Mouse (Mus musculus) CH12.LX (cell line): ENCODE data around the gene Pfdn6. TPM values are rescaled to one million over a fixed set of nuclear protein-coding genes. Genes with fewer than 3 reads are reported as not detected.

Experiments
- DNase-seq: peaks from one replicate; pipeline ENCODE4 v3.0.0-alpha.2; 2013; ENCODE audit errors: extremely low read depth
- H3K27ac ChIP-seq: 2 replicates; pipeline ENCODE4 v1.5.1; 2012; ENCODE audit warnings: low read depth, mild to moderate bottlenecking, control low read depth, moderate library complexity; ENCODE audit not compliant: insufficient read depth
- H3K27me3 ChIP-seq: replicated peaks from 2 replicates; pipeline ENCODE3; 2012; ENCODE audit warnings: inconsistent platforms
- H3K36me3 ChIP-seq, 2 experiments: replicated peaks in 1 of 2; 2 replicates each; pipeline versions ENCODE3 to v1.6.1; 2012; ENCODE audit warnings: inconsistent platforms in 1 of 2, low read length in 1 of 2, mild to moderate bottlenecking in 1 of 2, mixed read lengths in 1 of 2, moderate library complexity in 1 of 2; ENCODE audit not compliant: control insufficient read depth in 1 of 2, insufficient read depth in 1 of 2
- H3K4me1 ChIP-seq, 2 experiments: 2 replicates each; pipeline ENCODE4 v1.6.1; 2012; ENCODE audit warnings: inconsistent platforms in 1 of 2, moderate library complexity in 1 of 2; ENCODE audit not compliant: insufficient read depth in 2 of 2, control insufficient read depth in 1 of 2
- H3K4me2 ChIP-seq: 2 replicates; pipeline ENCODE4 v1.6.1; 2012; ENCODE audit warnings: low read depth, mild to moderate bottlenecking, control low read depth; ENCODE audit not compliant: poor library complexity, insufficient read depth, severe bottlenecking
- H3K4me3 ChIP-seq, 3 experiments: fragments of 150-350 bp in 1 of 3; sonication (generic) in 1 of 3; replicated peaks in 1 of 3; 2 replicates each; pipeline versions ENCODE3 to v1.5.1; 2011 to 2012; ENCODE audit warnings: low read depth in 2 of 3, low read length in 2 of 3, mild to moderate bottlenecking in 2 of 3, moderate library complexity in 2 of 3, control low read depth in 1 of 3, improper control_type of control experiment in 1 of 3, inconsistent platforms in 1 of 3, mixed read lengths in 1 of 3; ENCODE audit not compliant: poor library complexity in 1 of 3
- H3K79me2 ChIP-seq: replicated peaks from 2 replicates; pipeline ENCODE4 v1.6.1; 2012; ENCODE audit warnings: mild to moderate bottlenecking, moderate library complexity; ENCODE audit not compliant: control insufficient read depth, poor library complexity, insufficient read depth, severe bottlenecking; ENCODE audit errors: extremely low read depth
- H3K9ac ChIP-seq: 2 replicates; pipeline ENCODE4 v1.6.1; 2012; ENCODE audit warnings: low read depth, mild to moderate bottlenecking, control low read depth, moderate library complexity; ENCODE audit not compliant: insufficient read depth
- H3K9me3 ChIP-seq: replicated peaks from 2 replicates; pipeline ENCODE3; 2012; ENCODE audit warnings: low read length, inconsistent platforms, mixed read lengths
- BHLHE40 ChIP-seq: IDR thresholded peaks from 2 replicates; pipeline ENCODE4 v1.6.1; 2011; ENCODE audit warnings: mild to moderate bottlenecking, low read depth, low read length, improper control_type of control experiment
- CHD2 ChIP-seq: IDR thresholded peaks from 2 replicates; pipeline ENCODE4 v1.6.1; 2011; ENCODE audit warnings: low read length, improper control_type of control experiment
- CTCF ChIP-seq, 2 experiments: IDR thresholded peaks in 1 of 2; conservative IDR thresholded peaks in 1 of 2; 2 replicates each; pipeline ENCODE4 v1.5.1; 2011 to 2012; ENCODE audit warnings: low read depth in 2 of 2, low read length in 2 of 2, improper control_type of control experiment in 1 of 2, inconsistent platforms in 1 of 2, mild to moderate bottlenecking in 1 of 2, moderate library complexity in 1 of 2
- E2F4 ChIP-seq: IDR thresholded peaks from 2 replicates; pipeline ENCODE4 v1.6.1; 2011; ENCODE audit warnings: low read depth, low read length, improper control_type of control experiment; ENCODE audit not compliant: insufficient replicate concordance
- ELF1 ChIP-seq: IDR thresholded peaks from 2 replicates; pipeline ENCODE4 v1.6.1; 2014; ENCODE audit warnings: low read depth, mild to moderate bottlenecking, inconsistent platforms, low read length, improper control_type of control experiment
- EP300 ChIP-seq: IDR thresholded peaks from 2 replicates; pipeline ENCODE4 v1.6.1; 2011; ENCODE audit warnings: low read length, improper control_type of control experiment
- ETS1 ChIP-seq: conservative IDR thresholded peaks from 2 replicates; pipeline ENCODE4 v1.6.1; 2012; ENCODE audit warnings: low read depth, mild to moderate bottlenecking, inconsistent platforms, low read length, improper control_type of control experiment, moderate library complexity
- IRF4 ChIP-seq: IDR thresholded peaks from 2 replicates; pipeline ENCODE4 v1.6.1; 2014; ENCODE audit warnings: low read depth, mild to moderate bottlenecking, inconsistent platforms, low read length, improper control_type of control experiment
- JUN ChIP-seq: IDR thresholded peaks from 2 replicates; pipeline ENCODE4 v1.6.1; 2011; ENCODE audit warnings: low read depth, mild to moderate bottlenecking, low read length, improper control_type of control experiment, moderate library complexity; ENCODE audit not compliant: insufficient read depth
- JUND ChIP-seq: conservative IDR thresholded peaks from 2 replicates; pipeline ENCODE4 v1.6.1; 2011; ENCODE audit warnings: low read depth, low read length, improper control_type of control experiment
- MAFK ChIP-seq: IDR thresholded peaks from 2 replicates; pipeline ENCODE4 v1.6.1; 2011; ENCODE audit warnings: low read length, improper control_type of control experiment; ENCODE audit not compliant: insufficient replicate concordance
- MAX ChIP-seq: IDR thresholded peaks from 2 replicates; pipeline ENCODE4 v1.6.1; 2011; ENCODE audit warnings: low read length, improper control_type of control experiment
- MAZ ChIP-seq: IDR thresholded peaks from 2 replicates; pipeline ENCODE4 v1.6.1; 2012; ENCODE audit warnings: low read depth, mild to moderate bottlenecking, inconsistent platforms, low read length, improper control_type of control experiment, moderate library complexity
- MEF2A ChIP-seq: IDR thresholded peaks from 2 replicates; pipeline ENCODE4 v1.6.1; 2014; ENCODE audit warnings: low read depth, mild to moderate bottlenecking, inconsistent platforms, low read length, improper control_type of control experiment, borderline replicate concordance
- MYC ChIP-seq: IDR thresholded peaks from 2 replicates; pipeline ENCODE4 v1.6.1; 2011; ENCODE audit warnings: low read depth, mild to moderate bottlenecking, improper control_type of control experiment, low read length
- NELFE ChIP-seq: IDR thresholded peaks from 2 replicates; pipeline ENCODE4 v1.6.1; 2011; ENCODE audit warnings: low read depth, low read length, improper control_type of control experiment
- PAX5 ChIP-seq: IDR thresholded peaks from 2 replicates; pipeline ENCODE4 v1.6.1; 2012; ENCODE audit warnings: low read length, inconsistent platforms, mixed read lengths
- POLR2A ChIP-seq: IDR thresholded peaks from 2 replicates; pipeline ENCODE4 v1.6.1; 2011; ENCODE audit warnings: low read depth, mild to moderate bottlenecking, improper control_type of control experiment, low read length
- POLR2AphosphoS2 ChIP-seq: IDR thresholded peaks from 2 replicates; pipeline ENCODE4 v1.6.1; 2011; ENCODE audit warnings: low read depth, low read length, improper control_type of control experiment
- RCOR1 ChIP-seq: conservative IDR thresholded peaks from 2 replicates; pipeline ENCODE4 v1.6.1; 2012; ENCODE audit warnings: low read depth, mild to moderate bottlenecking, inconsistent platforms, low read length, improper control_type of control experiment
- SIN3A ChIP-seq: IDR thresholded peaks from 2 replicates; pipeline ENCODE4 v1.6.1; 2012; ENCODE audit warnings: low read length, improper control_type of control experiment, inconsistent platforms
- SMC3 ChIP-seq: IDR thresholded peaks from 2 replicates; pipeline ENCODE4 v1.6.1; 2011; ENCODE audit warnings: low read depth, low read length, improper control_type of control experiment
- TBP ChIP-seq: conservative IDR thresholded peaks from 2 replicates; pipeline ENCODE4 v1.6.1; 2011; ENCODE audit warnings: low read depth, low read length, improper control_type of control experiment
- TCF12 ChIP-seq: IDR thresholded peaks from 2 replicates; pipeline ENCODE4 v1.6.1; 2014; ENCODE audit warnings: low read depth, mild to moderate bottlenecking, inconsistent platforms, low read length, improper control_type of control experiment
- UBTF ChIP-seq: IDR thresholded peaks from 2 replicates; pipeline ENCODE4 v1.6.1; 2012; ENCODE audit warnings: low read depth, mild to moderate bottlenecking, inconsistent platforms, low read length, improper control_type of control experiment, moderate library complexity
- USF1 ChIP-seq: IDR thresholded peaks from 2 replicates; pipeline ENCODE4 v1.6.1; 2014; ENCODE audit warnings: low read depth, mild to moderate bottlenecking, inconsistent platforms, low read length, improper control_type of control experiment
- USF2 ChIP-seq: conservative IDR thresholded peaks from 2 replicates; pipeline ENCODE4 v1.6.1; 2011; ENCODE audit warnings: low read depth, low read length, improper control_type of control experiment
- ZKSCAN1 ChIP-seq: IDR thresholded peaks from 2 replicates; pipeline ENCODE4 v1.6.1; 2012; ENCODE audit warnings: low read depth, inconsistent platforms, low read length, improper control_type of control experiment, borderline replicate concordance
- ZMIZ1 ChIP-seq: IDR thresholded peaks from 2 replicates; pipeline ENCODE4 v1.6.1; 2012; ENCODE audit warnings: low read depth, mild to moderate bottlenecking, inconsistent platforms, low read length, improper control_type of control experiment
- dilution Hi-C: fragments of 300-500 bp; cut with MboI; formaldehyde crosslinking; loops from 2 replicates; pipeline ENCODE4 v1.14.3; 2020; ENCODE audit warnings: low sequenced_read_pairs; ENCODE audit not compliant: extremely low pct_unique_long_range_greater_than_20kb, extremely low pct_ligation_motif_present
- in situ Hi-C: fragments of 300-500 bp; cut with MboI; formaldehyde crosslinking; loops from 3 replicates; pipeline ENCODE4 v1.14.3; 2019; ENCODE audit warnings: low sequenced_read_pairs, low pct_ligation_motif_present, low pct_unique_long_range_greater_than_20kb, mixed read lengths
- polyA plus RNA-seq: library from polyadenylated mRNA; unstranded; fragments of >175 nt; gene quantifications from 2 replicates; pipeline ENCODE4 v1.2.1, GENCODE M21; 2012; ENCODE audit warnings: low read depth; ENCODE audit not compliant: insufficient read length
- total RNA-seq, 2 experiments: library from RNA; depleted of rRNA; stranded (reverse); fragments of 300-350 nt in 1 of 2; fragments of >200 nt in 1 of 2; gene quantifications; 2 replicates each; pipeline ENCODE4 v1.2.3; 2012 to 2014

Pfdn6 gene
- total and polyA plus RNA-seq, 3 experiments: 92.3 to 140 (median 109) TPM

- TF ChIP-seq ZKSCAN1 (no peak), ELF1 (no peak), MAFK (no peak), SIN3A (no peak), MAZ (no peak), EP300 (no peak), MAX (no peak)
- H3K4me3 ChIP-seq: no peak overlapping the region
- dilution Hi-C loops (no loop called here), in situ Hi-C loops (loop anchor here (25.0 kb wide), 1 partner anchor 1483 kb away; the partner anchor contains the start of gene H2-Q10)
- DNase-seq: no peak
- H3K79me2 ChIP-seq: no peaks in the 10 kb centered on the region
- no peak overlapping the region for H3K4me2 ChIP-seq
- no peaks in the 10 kb centered on the region for H3K9me3 ChIP-seq
- H3K36me3 ChIP-seq: peaks cover 0 to 7% of the 10 kb centered on the region in 2 experiments
- no peak overlapping the region for H3K9ac ChIP-seq
- H3K27me3 ChIP-seq: no peaks in the 10 kb centered on the region
- H3K4me1 ChIP-seq: peaks cover 6 to 18% of the 10 kb centered on the region in 2 experiments; a peak in 3 of 4 replicates
- no peak overlapping the region for H3K27ac ChIP-seq
Measured at GRCm38 (mm10) chr17:33979512-33980050, 39.4 kb upstream of the Pfdn6 start.

- H3K9me3 ChIP-seq: no peaks in the 10 kb centered on the region
- TF ChIP-seq CHD2 (peak; percentile 77; the same call in 1 of the 2 replicates), BHLHE40 (peak; percentile 63), E2F4 (no peak), ZMIZ1 (peak; percentile 72), SIN3A (peak; percentile 72; the same call in 1 of the 2 replicates), TCF12 (peak; percentile 80), ETS1 (peak; percentile 95), UBTF (no peak), JUN (peak; percentile 71), POLR2AphosphoS2 (peak; percentile 62; the same call in 1 of the 2 replicates), POLR2A (peak; percentile 76), MYC (0 out of 2 replicates have a peak, but pooled peaks have one; percentile 60), SMC3 (no peak), NELFE (peak; percentile 66; the same call in 1 of the 2 replicates), ZKSCAN1 (no peak), IRF4 (peak; percentile 98), MAFK (no peak), ELF1 (no peak; the same call in 1 of the 2 replicates), CTCF (conservative IDR thresholded peaks at IDR 0.05 in 1 of 2, IDR thresholded peaks at IDR 0.05 in 1 of 2; ENCODE audit: low read depth in 2 of 2, low read length in 2 of 2) (no peak), MEF2A (0 out of 2 replicates have a peak, but pooled peaks have one; percentile 51), USF2 (no peak), MAX (peak; percentile 69), PAX5 (no peak), MAZ (no peak), EP300 (peak; percentile 93), JUND (peak; percentile 45; the same call in 1 of the 2 replicates), TBP (peak; percentile 78), RCOR1 (peak; percentile 37; the same call in 1 of the 2 replicates), USF1 (no peak)
- H3K4me3 ChIP-seq: peak overlapping the region; percentile 52 to 70 (median 69)
- H3K9ac ChIP-seq: peak overlapping the region; percentile 31
- H3K27ac ChIP-seq: peak overlapping the region; percentile 16; the same call in 1 of the 2 replicates
- H3K36me3 ChIP-seq: peaks cover 0 to 12% of the 10 kb centered on the region in 2 experiments
- no peaks in the 10 kb centered on the region for H3K27me3 ChIP-seq
- dilution Hi-C loops: no loop called here
- H3K4me1 ChIP-seq: peaks cover 6 to 18% of the 10 kb centered on the region in 2 experiments; a peak in 3 of 4 replicates
- in situ Hi-C loops: loop anchor here (25.0 kb wide), 1 partner anchor 1484 kb away; the partner anchor contains the start of gene H2-Q10
- no peak overlapping the region for H3K4me2 ChIP-seq
- H3K79me2 ChIP-seq: no peaks in the 10 kb centered on the region
- peak; percentile 99 for DNase-seq
Measured at GRCm38 (mm10) chr17:33978631-33979031, 38.5 kb upstream of the Pfdn6 start.
